Mouse (Mus musculus): Measurements from ENCODE around the gene Snx9. TPM values are rescaled to one million over a fixed set of nuclear protein-coding genes. Genes with fewer than 3 reads are reported as not detected.

Gene Snx9
- total RNA-seq, 2 experiments from 2014 or later = 52.0 to 57.6 TPM

GRCm38 (mm10) chr17:5842988-5843640 is 2.0 kb downstream of the Snx9 start:
- DNase-seq (ENCODE audit: low spot score in 2 of 2) = no peak

GRCm38 (mm10) chr17:5843641-5843990 is 2.5 kb downstream of the Snx9 start:
- DNase-seq (ENCODE audit: low spot score in 2 of 2) = no peak

- DNase-seq (ENCODE audit: low spot score in 2 of 2) = no peak
These were observed 4.2 kb downstream of the Snx9 start for GRCm38 (mm10) chr17:5845376-5845775.

DNA sequence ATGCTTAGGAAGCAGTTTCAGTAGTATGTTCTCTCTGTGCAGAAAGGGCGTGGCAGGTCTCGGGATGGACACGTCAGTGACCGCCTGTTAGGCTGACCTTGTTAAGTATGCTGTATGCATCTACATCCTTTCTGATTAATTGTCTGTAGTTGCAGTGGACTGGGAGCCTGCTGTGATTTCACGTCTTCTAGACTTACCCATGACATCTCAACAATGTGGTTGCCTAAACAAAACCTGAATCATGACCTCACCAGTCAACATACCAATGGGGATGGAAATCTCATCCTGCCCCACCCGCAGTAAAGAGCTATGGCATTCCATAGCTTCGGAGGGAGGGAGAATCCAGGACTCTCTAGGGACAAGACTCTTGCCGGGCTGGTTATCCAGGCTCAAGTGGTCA is 5.0 kb downstream of the Snx9 start:
- DNase-seq (ENCODE audit: low spot score in 2 of 2) = no peak

- DNase-seq (ENCODE audit: low spot score in 2 of 2) = no peak
These were observed 7.7 kb downstream of the Snx9 start for GRCm38 (mm10) chr17:5848706-5849415.

GRCm38 (mm10) chr17:5849421-5849910 is 8.3 kb downstream of the Snx9 start:
- DNase-seq (ENCODE audit: low spot score in 2 of 2) = peak; percentile 8 to 44

DNA sequence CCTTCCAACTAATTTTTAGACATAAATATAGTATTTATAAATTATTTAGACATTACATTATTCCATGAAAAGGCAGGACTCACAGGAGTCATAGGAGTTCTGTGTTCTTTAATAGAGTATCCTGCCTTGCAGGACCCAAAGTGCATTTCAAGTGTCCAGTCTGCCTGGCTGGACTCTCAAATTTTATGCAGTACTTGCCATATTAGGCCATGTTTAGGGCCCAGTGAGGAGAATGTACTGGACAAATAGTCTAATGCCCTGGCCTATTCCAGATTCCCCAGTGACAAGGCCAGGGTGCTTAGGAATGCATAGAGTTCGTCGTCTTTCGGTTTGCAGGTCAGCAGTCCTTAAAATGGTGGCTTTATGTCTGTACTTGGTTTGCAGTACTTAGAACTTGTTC is 8.9 kb downstream of the Snx9 start:
- no peak for DNase-seq (ENCODE audit: low spot score in 2 of 2)

- no peak for DNase-seq (ENCODE audit: low spot score in 2 of 2)
These were observed 9.3 kb downstream of the Snx9 start for GRCm38 (mm10) chr17:5850476-5850875.

- DNase-seq (ENCODE audit: low spot score in 2 of 2) = no peak
These were observed 12.8 kb downstream of the Snx9 start for GRCm38 (mm10) chr17:5853936-5854335.

DNA sequence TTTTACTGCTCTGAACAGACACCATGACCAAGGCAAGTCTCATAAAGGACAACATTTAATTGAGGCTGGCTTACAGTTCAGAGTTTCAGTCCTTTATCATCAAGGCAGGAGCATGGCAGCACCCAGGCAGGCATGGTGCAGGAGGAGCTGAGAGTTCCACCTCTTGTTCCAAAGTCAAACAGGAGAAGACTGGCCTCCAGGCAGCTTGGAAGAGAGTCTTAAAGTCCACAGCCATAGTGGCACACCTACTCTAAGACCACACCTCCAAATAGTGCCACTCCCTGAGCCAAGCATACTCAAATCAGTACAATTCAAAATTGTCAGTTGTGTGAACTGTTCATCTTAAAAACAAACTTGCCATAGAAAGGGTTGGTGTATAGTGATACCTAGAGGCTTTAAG is 14.4 kb downstream of the Snx9 start:
- DNase-seq (ENCODE audit: low spot score in 2 of 2) = no peak

- DNase-seq (ENCODE audit: low spot score in 2 of 2) = no peak
These were observed 15.3 kb downstream of the Snx9 start for GRCm38 (mm10) chr17:5856426-5856825.

DNA sequence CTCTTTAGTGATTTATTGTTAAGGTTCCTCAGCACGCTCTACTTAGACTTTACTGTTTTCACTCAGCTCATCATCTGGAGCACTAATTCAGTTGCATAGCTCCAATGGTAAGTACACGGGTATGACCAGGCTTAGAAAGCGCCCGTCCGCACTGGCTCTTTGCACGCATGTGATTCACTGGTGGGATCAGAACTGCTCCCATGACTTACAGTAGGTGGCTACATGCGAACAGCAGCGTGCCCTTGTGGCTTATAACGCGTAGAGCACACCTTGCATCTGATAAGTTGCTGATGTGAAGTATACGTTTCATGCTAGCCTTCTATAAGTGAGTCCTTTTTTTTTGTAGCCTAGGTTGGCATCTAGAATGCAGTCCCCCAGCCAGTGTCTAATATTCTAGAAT is 16.1 kb downstream of the Snx9 start:
- no peak for DNase-seq (ENCODE audit: low spot score in 2 of 2)

- DNase-seq (ENCODE audit: low spot score in 2 of 2) = no peak
These were observed 17.1 kb downstream of the Snx9 start for GRCm38 (mm10) chr17:5858209-5858608.

DNA sequence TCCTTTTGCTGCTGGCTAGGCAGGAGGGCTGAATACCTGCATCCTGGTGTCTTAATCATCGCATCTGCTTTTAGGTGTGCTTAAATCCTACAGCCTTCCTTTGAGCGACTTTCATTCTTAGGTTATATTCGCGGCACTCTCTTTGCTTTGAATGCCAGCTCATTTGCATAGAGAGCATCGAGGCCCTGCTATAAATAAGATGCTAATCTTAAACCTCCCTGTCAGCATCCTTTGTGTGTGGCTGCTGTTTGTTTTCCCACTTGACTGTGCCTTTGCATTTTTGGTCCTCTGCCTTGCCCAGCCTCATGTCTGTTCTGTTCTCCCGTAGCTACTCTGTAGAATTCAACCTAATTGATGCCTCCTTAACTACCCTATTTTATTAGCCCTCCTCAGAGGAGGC is 21.2 kb downstream of the Snx9 start:
- DNase-seq (ENCODE audit: low spot score in 2 of 2) = no peak

DNA sequence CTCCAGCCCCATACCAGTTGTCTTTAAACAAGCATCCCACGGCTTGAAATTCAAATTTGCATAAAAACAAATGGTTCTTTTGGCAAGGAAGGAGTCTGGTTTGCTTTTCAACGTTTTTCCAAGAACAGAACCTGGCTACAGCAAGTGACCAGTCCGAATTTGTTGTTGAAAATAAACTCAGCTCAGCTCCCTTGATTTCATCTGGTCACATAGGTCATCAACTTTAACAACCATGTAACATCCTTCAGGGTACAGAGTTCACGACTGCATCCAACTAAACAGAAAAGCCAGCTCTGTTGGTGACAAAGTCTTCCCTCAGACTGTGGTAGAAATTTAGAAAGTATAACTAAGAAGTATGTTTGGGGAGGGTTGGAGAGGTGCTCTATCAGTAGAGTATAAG is 21.7 kb downstream of the Snx9 start:
- DNase-seq (ENCODE audit: low spot score in 2 of 2) = no peak

- no peak for DNase-seq (ENCODE audit: low spot score in 2 of 2)
These were observed 22.6 kb downstream of the Snx9 start for GRCm38 (mm10) chr17:5863745-5864144.

GRCm38 (mm10) chr17:5867456-5867855 is 26.3 kb downstream of the Snx9 start:
- no peak for DNase-seq (ENCODE audit: low spot score in 2 of 2)

DNA sequence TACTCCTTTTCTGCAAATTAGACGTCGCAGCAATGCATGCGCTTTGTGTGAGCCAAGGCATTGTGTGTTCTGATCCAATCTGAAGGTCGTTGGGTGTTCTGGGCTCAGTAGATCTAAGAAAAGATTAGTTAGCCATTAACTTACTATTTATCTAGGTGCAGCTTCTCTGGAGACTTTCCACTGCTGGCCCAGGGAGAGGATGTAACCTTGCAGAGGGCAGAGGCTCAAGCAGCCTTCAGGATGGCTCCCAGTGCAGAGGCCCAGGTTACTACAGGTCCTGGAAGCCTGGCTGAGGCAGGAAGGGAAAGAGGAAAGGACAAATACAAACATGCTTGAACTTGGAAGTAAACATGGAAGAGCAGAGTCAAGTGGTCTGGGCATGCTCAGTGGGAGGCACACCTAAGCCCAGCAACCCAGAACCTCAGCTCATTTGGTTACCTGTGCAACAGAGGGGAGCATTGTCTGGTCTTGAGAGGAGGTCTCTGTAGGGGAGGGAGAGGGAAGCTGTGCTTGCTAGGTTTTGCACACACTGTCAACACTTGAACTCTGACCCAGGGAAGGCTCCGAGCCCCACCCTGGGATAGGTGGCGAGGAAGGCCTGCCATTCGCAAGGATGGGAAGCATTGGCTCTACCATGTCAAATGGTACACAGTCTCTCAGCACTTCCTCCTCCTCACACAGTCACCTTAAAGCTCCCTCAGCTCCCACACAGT is 27.3 kb downstream of the Snx9 start:
- DNase-seq (ENCODE audit: low spot score in 2 of 2) = no peak

GRCm38 (mm10) chr17:5869461-5869860 is 28.3 kb downstream of the Snx9 start:
- no peak for DNase-seq (ENCODE audit: low spot score in 2 of 2)

DNA sequence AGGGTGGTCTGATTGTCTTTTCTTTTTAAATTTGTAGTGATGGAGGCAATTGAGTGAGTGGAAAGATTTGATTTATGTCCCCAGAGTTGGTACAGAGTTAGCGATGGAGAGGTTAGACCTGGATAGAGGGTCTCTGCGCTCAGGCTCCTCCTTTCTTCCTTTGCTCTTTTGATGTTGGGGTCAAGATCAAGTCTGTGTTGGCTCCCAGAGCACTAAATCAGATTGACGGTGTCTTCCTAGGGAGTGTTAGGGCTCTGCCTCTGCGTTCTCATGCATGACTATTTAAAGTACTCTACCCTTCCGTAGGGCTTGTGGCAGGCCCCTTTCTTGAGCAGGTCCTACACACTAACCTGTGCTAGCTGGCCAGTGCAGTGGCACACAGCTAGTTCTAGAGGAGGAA is 28.9 kb downstream of the Snx9 start:
- DNase-seq (ENCODE audit: low spot score in 2 of 2) = no peak

GRCm38 (mm10) chr17:5870696-5871095 is 29.6 kb downstream of the Snx9 start:
- DNase-seq (ENCODE audit: low spot score in 2 of 2) = no peak

DNA sequence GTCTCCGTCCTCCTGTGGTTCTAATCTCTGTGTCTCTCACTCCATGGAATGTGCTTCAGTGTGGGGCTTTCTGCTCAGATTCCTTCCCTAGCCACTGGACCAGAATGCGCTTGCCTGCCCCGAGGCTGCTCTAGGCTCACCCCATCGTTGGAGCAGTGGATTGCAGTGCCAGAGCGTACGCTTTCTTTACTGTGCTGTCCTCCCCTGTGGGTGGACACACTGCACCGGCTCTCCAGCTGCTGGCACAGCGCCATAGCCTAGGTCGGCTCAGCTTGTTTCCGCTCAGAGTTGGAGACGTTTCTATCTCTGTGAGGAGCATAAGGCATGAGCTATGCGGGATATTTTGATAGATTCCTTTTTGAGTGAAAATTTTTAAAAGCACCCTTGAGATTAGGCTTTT is 31.4 kb downstream of the Snx9 start:
- DNase-seq (ENCODE audit: low spot score in 2 of 2) = no peak
